Mouse (Mus musculus) stomach, postnatal 0 days (tissue): Measurements from ENCODE around the gene Cyp27b1. TPM values are rescaled to one million over a fixed set of nuclear protein-coding genes. Genes with fewer than 3 reads are reported as not detected.

Experiments
- ATAC-seq: fragments of 200-750 bp; cut with Nextera tagmentation; 2 replicates; pipeline ENCODE4 v1.8.0; 2017; ENCODE audit not compliant: low FRiP score, low TSS enrichment
- DNase-seq: peaks from one replicate; pipeline ENCODE4 v3.0.0-alpha.2; 2016; ENCODE audit warnings: low spot score
- H3K27ac ChIP-seq: fragments of 300-500 bp; sonication (generic); replicated peaks from 2 replicates; pipeline ENCODE4 v1.5.1; 2014; ENCODE audit warnings: mild to moderate bottlenecking, control low read depth
- H3K27me3 ChIP-seq: fragments of 300-500 bp; sonication (generic); 2 replicates; pipeline ENCODE4 v1.6.1; 2014; ENCODE audit warnings: low read length; ENCODE audit not compliant: control insufficient read depth, insufficient read depth
- H3K36me3 ChIP-seq: fragments of 300-500 bp; sonication (generic); 2 replicates; pipeline ENCODE4 v1.6.1; 2014; ENCODE audit warnings: low read length, mixed read lengths; ENCODE audit not compliant: control insufficient read depth, insufficient read depth
- H3K4me1 ChIP-seq: fragments of 300-500 bp; sonication (generic); replicated peaks from 2 replicates; pipeline ENCODE4 v1.6.1; 2014; ENCODE audit warnings: antibody characterized with exemption; ENCODE audit not compliant: control insufficient read depth, insufficient read depth
- H3K4me2 ChIP-seq: fragments of 300-500 bp; sonication (generic); replicated peaks from 2 replicates; pipeline ENCODE4 v1.6.1; 2014; ENCODE audit warnings: low read depth, mild to moderate bottlenecking, control low read depth, moderate library complexity
- H3K4me3 ChIP-seq: fragments of 300-500 bp; sonication (generic); 2 replicates; pipeline ENCODE4 v1.5.1; 2014; ENCODE audit warnings: low read depth, low read length, control low read depth
- H3K9ac ChIP-seq: fragments of 300-500 bp; sonication (generic); 2 replicates; pipeline ENCODE4 v1.6.1; 2014; ENCODE audit warnings: mild to moderate bottlenecking, low read length, control low read depth, mixed read lengths
- H3K9me3 ChIP-seq: fragments of 300-500 bp; sonication (generic); 2 replicates; pipeline ENCODE4 v1.6.1; 2016; ENCODE audit warnings: low read length; ENCODE audit not compliant: control insufficient read depth
- CTCF ChIP-seq: IDR thresholded peaks from 2 replicates; pipeline ENCODE4 v1.5.1; 2016; ENCODE audit warnings: antibody characterized with exemption, low read depth, mild to moderate bottlenecking, moderate library complexity
- EP300 ChIP-seq: optimal IDR thresholded peaks from 2 replicates; pipeline ENCODE3; 2016; ENCODE audit warnings: antibody characterized with exemption
- WGBS: fragments of 180-500 bp; shearing (Covaris S2); extraction: QIAGEN DNeasy Blood & Tissue Kit; methylation state at CpG from one replicate; pipeline ENCODE4 v1.1.7; 2014; 5-methylcytosine and 5-hydroxymethylcytosine counted together
- polyA plus RNA-seq: library from polyadenylated mRNA; unstranded; fragments of >200 nt; fragmentation: Nextera tagmentation; extraction: Ambion mirVana; gene quantifications from 2 replicates; pipeline ENCODE4 v1.2.1, GENCODE M21; 2015

The Cyp27b1 gene
- polyA plus RNA-seq, 1 experiment from 2014 or later, result 0.13 TPM

DNA sequence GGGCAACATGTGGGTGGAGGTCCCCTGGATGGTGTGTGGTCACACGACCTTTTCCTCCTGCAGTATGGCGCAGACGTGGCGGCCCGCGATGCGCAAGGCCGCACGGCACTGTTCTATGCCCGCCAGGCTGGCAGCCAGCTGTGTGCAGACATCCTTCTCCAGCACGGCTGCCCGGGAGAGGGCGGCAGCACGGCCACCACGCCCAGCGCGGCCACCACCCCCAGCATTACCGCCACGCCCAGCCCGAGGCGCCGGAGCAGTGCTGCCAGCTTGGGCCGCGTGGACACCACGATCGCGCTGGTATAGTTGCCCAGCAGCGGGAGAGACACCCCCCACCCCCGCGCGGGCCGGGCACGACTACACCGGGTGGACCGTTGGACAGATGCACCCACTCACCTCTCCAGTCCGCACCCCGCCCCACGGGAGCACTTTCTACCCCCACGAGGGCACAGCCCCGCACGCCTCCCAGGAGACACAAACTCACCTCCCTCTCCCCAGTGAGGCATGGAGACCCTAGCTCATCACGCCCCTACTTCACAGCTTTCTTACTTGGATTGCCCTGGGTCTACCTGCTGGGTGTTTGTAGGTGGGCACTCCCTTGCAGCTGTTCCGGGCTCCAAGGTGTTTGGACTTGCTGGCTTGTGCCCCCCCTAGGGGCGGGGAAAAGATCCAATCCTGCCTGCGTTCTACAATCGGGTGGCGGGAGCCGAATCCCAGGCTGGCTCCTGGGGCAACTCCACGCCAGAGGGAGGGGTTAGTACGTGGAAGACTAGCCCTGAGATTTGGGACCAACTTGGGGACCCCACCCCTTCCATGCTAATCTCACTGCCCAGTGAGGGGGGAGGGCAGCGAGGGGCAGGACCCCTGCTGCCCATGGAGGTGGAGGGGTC, 43.7 kb downstream of the Cyp27b1 start:
- H3K4me3 ChIP-seq, result peak overlapping the region; percentile 24
- DNase-seq (peak; percentile 85), ATAC-seq (peak; percentile 62)
- H3K4me2 ChIP-seq, result peak overlapping the region; percentile 44
- WGBS, result 8% methylated on average over 51 of the region's 51 CpGs
- peaks cover 3% of the 10 kb centered on the region; the same call in 1 of the 2 replicates for H3K36me3 ChIP-seq
- no peak overlapping the region for H3K27ac ChIP-seq
- 0 out of 2 replicates have a peak overlapping the region, but pooled peaks have one; percentile 27 for H3K9ac ChIP-seq
- H3K4me1 ChIP-seq, result 0 out of 2 replicates have a peak, but pooled peaks cover 7% of the 10 kb centered on the region
- no peaks in the 10 kb centered on the region for H3K9me3 ChIP-seq
- TF ChIP-seq CTCF, result peak; percentile 41
- no peak for TF ChIP-seq EP300
- H3K27me3 ChIP-seq, result peaks cover 5% of the 10 kb centered on the region; the same call in 1 of the 2 replicates

DNA sequence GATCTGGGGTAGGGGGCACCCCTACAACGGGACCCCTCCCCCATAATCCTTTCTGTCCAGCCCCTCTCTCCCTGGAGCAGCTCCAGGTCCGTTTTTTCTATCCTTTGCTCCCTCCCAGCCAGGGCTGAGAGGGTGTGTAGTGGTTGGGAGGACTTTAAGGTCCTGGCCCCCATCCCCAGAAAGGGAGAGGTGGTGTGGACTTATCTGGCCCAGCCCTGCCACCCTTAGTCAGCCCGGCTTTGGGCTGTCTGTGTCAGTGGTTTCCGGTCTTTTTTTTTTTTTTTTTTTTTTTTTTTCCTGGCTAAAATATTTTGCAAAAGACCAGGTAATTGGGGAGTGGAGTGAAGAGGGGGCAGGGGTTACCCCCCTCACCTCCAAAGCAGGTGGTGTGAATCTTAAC, 44.7 kb downstream of the Cyp27b1 start:
- Histone ChIP-seq H3K9ac (no peak overlapping the region), H3K4me1 (0 out of 2 replicates have a peak, but pooled peaks cover 7% of the 10 kb centered on the region), H3K36me3 (peaks cover 8% of the 10 kb centered on the region; the same call in 1 of the 2 replicates), H3K4me2 (no peak overlapping the region), H3K27me3 (peaks cover 5% of the 10 kb centered on the region; the same call in 1 of the 2 replicates), H3K27ac (no peak overlapping the region), H3K9me3 (no peaks in the 10 kb centered on the region), H3K4me3 (no peak overlapping the region)
- no peak for TF ChIP-seq CTCF
- no peak for TF ChIP-seq EP300
- ATAC-seq (no peak), DNase-seq (no peak)
- 49% methylated on average over 4 of the region's 4 CpGs for WGBS

DNA sequence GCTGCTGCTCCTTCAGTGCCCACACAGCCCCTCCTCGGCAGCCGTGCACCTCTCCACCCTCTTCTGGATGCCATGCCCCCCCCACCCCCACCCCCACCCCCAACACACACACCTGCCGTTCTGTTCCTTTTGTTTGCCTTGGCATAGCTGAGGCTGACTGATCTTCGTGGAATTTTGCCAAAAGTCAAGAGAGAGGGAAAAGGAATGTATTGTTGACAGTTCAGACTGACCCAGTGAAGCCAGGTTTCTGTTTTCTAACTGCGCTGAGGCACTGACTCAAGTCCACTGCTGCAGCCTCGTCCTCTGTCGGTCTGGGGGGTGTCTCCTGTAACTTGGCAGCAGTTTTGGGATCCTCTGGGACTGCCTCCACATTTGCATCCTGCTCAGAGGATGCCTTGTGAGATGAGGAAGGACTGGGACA, 46.3 kb downstream of the Cyp27b1 start:
- Histone ChIP-seq H3K9ac (no peak overlapping the region), H3K27ac (no peak overlapping the region), H3K27me3 (peaks cover 5% of the 10 kb centered on the region; the same call in 1 of the 2 replicates), H3K4me2 (no peak overlapping the region), H3K4me1 (0 out of 2 replicates have a peak, but pooled peaks cover 7% of the 10 kb centered on the region), H3K4me3 (no peak overlapping the region), H3K36me3 (peaks cover 16% of the 10 kb centered on the region; the same call in 1 of the 2 replicates), H3K9me3 (no peaks in the 10 kb centered on the region)
- TF ChIP-seq EP300 (no peak), CTCF (no peak)
- DNase-seq (peak; percentile 72), ATAC-seq (peak; percentile 53)
- WGBS, result 14% methylated on average over 7 of the region's 7 CpGs

DNA sequence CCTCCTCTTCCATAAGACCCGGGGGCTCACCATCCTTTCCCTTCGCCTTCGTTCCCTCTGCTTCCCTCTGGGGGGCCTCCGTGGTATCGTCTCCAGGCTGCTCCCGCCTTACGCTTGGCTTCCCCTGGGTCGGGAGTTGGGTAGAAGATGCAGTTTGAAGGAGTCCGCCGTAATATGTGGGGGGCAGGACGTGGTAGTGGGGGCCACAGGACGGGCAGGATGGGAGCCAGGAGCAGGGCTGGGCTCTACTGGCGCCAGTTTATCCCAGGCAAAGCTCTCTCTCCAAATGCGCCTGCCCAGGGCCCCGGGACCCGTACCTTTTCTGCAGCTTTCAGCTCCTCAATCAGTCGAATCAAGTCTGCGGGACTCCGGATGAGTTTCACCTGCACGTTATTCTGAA, 50.5 kb downstream of the Cyp27b1 start:
- Histone ChIP-seq H3K27me3 (no peaks in the 10 kb centered on the region; the same call in 1 of the 2 replicates), H3K4me3 (no peak overlapping the region), H3K36me3 (peaks cover 18% of the 10 kb centered on the region; the same call in 1 of the 2 replicates), H3K4me2 (no peak overlapping the region), H3K9me3 (no peaks in the 10 kb centered on the region), H3K27ac (no peak overlapping the region), H3K4me1 (0 out of 2 replicates have a peak, but pooled peaks cover 2% of the 10 kb centered on the region), H3K9ac (no peak overlapping the region)
- DNase-seq, result no peak
- WGBS, result 82% methylated on average over 20 of the region's 20 CpGs
- ATAC-seq, result no peak
- TF ChIP-seq EP300 (no peak), CTCF (no peak)

DNA sequence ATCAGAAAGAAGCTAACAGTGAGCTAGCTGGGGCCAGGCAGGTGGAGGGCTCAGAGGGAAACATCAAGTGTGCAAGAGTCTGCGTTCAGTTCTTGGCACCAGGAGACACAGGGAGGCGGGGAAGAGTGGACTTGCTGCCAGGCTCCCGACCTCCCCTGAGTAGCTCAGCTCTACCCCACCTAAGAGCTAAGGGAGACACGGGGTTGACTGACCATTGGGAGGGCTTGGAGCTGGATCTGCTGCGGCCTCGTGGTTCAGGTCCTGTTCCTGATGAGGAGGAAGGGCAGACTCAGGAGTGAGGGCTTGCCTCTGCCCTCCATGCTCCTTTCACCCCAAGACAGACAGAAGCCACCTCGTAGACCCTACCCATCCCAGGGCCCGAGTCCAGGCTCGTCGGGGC, 51.1 kb downstream of the Cyp27b1 start:
- Histone ChIP-seq H3K4me1 (0 out of 2 replicates have a peak, but pooled peaks cover under 1% of the 10 kb centered on the region), H3K9me3 (no peaks in the 10 kb centered on the region), H3K9ac (no peak overlapping the region), H3K4me2 (no peak overlapping the region), H3K36me3 (peaks cover 18% of the 10 kb centered on the region; the same call in 1 of the 2 replicates), H3K27me3 (no peaks in the 10 kb centered on the region; the same call in 1 of the 2 replicates), H3K4me3 (no peak overlapping the region), H3K27ac (no peak overlapping the region)
- WGBS, result 87% methylated on average over 10 of the region's 10 CpGs
- no peak for ATAC-seq
- DNase-seq, result no peak
- no peak for TF ChIP-seq EP300
- TF ChIP-seq CTCF, result no peak

DNA sequence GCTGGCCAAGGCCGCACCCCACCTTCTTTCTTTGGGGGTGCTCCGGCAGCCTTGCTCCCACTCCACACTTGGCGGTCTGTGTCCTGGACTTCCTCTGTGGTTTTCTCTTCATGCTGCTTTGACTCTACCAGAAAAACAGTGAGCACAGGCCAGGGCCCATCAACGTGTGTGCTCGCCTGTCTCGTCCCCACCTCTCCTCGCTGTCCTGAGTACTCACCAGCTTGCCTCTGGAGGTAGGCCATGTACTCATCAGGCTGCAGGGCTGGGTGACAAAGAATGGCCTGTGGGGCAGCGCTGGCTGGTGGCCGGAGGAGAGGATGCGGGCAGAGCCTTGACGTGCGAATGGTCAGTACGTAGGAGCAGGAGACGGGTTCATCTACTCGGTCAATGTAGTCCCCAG, 51.8 kb downstream of the Cyp27b1 start:
- Histone ChIP-seq H3K4me2 (no peak overlapping the region), H3K9me3 (no peaks in the 10 kb centered on the region), H3K27me3 (no peaks in the 10 kb centered on the region; the same call in 1 of the 2 replicates), H3K4me1 (no peaks in the 10 kb centered on the region), H3K27ac (no peak overlapping the region), H3K4me3 (no peak overlapping the region), H3K36me3 (peaks cover 18% of the 10 kb centered on the region; the same call in 1 of the 2 replicates), H3K9ac (no peak overlapping the region)
- no peak for DNase-seq
- WGBS, result 90% methylated on average over 14 of the region's 15 CpGs
- TF ChIP-seq EP300 (no peak), CTCF (no peak; the same call in 1 of the 2 replicates)
- ATAC-seq, result no peak
